Mouse (Mus musculus): Measurements from ENCODE around the gene Chchd10.
A peak's percentile ranks its signal among the peaks of the same experiment; 100 is the strongest.
"Not testable (repeated sequence)": the region's sequence is repeated elsewhere in the genome, so short reads cannot be mapped to it uniquely, and the experiment has no call there.

Chchd10 gene

GRCm38 (mm10) chr10:75932891-75933290 lies at the start of gene Chchd10:
Gene Chchd10, plus strand, starts transcription at chr10:75933130.
- no peak for DNase-seq

- DNase-seq, result peak; percentile 75 to 78
Observed at GRCm38 (mm10) chr10:75883232-75883552, 49.7 kb upstream of the Chchd10 start.

GRCm38 (mm10) chr10:75884742-75885141 lies 48.2 kb upstream of the Chchd10 start:
- DNase-seq, result no peak

DNA sequence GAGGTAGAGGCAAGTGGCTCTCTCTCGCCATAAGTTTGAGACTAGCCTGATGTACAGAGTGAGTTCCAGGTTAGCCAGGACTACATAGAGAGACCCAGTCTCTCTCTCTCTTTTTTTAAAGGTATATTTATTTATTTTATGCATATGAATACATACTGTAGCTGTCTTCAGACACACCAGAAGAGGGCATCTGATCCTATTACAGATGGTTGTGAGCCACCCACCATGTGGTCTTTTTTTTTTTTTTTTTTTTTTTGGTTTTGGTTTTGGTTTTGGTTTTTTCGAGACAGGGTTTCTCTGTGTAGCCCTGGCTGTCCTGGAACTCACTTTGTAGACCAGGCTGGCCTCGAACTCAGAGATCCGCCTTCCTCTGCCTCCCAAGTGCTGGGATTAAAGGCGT lies 45.4 kb upstream of the Chchd10 start:
- not testable (repeated sequence) for DNase-seq

- no peak for DNase-seq
Observed at GRCm38 (mm10) chr10:75889406-75890153, 43.4 kb upstream of the Chchd10 start.

DNA sequence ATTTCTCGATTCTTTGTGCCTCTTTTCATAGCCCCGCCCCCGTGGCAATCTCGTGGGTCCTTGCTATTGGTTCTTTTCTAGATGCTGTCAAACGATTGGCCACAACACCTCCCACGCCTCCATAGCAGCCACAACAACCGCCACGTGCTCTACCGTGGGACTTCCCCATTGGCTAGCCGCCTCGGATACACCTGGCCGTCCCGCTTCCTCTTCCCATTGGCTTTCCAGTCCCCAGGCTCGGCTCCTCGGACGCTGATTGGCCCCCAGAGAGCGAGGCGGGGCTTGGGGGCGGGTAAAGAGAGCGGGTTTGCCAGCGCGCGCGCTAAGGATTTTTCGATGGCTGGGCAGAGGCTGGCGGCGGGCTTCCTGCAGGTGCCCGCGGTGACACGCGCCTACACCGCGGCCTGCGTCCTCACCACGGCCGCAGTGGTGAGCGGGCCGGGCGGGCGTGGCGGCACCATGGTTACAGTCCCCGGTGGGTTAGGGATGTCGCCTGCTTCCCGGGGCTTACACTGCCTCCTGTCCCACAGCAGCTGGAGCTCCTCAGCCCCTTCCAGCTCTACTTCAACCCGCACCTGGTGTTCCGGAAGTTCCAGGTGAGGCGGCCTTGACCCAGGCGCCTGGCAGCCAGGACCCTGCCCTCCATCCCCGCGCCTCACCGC lies 39.7 kb upstream of the Chchd10 start, which contains the start of gene Derl3:
Gene Derl3 (plus strand): TSS at position 325 of the 662 bp plus-strand sequence.
- peak; percentile 94 to 98 for DNase-seq

DNA sequence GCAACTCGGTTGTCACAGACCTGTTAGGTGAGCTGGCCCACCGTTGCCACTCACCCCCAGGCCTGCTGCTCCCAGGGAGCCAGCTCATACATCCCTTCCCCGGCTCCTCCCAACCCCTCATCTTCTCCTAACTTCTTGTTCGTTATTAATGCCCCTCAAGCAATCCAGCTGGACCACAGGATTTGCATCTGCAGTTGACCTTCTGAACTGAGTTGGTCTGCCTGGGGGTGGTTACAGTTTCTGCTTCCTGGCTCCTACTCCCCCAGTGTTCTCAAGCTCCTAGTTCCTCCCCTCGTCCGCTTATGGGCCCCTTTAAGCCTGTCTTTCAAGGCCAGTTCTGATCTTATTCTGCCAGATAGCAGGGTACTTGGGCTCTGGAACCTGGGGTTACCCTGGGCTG lies 38.3 kb upstream of the Chchd10 start:
- DNase-seq, result no peak

- DNase-seq, result no peak
Observed at GRCm38 (mm10) chr10:75895730-75896129, 37.2 kb upstream of the Chchd10 start.

DNA sequence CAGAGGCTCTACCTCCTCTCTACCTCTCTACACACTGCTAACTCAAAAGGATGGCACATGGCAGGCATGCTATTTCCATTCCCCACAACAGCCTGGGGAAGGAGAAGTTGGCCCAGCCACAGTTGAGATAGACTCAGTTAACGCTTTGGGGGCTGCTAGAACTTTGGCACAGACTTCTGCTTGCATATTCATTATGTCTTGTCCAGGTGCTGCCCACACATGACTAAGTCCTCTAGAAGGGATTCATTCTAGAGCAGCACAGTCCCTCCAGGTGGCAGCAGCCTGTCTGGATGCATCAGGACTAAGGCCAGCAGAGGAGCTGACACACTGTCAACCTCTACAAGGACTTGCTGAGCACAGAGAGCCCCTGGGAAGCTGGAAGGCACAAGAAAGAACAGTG lies 36.7 kb upstream of the Chchd10 start:
- DNase-seq, result no peak

- peak; percentile 81 to 87 for DNase-seq
Observed at GRCm38 (mm10) chr10:75897373-75897772, 35.6 kb upstream of the Chchd10 start.

- DNase-seq, result no peak
Observed at GRCm38 (mm10) chr10:75898039-75898564, 34.8 kb upstream of the Chchd10 start.

GRCm38 (mm10) chr10:75898846-75899245 lies 34.1 kb upstream of the Chchd10 start:
- DNase-seq, result no peak

GRCm38 (mm10) chr10:75904391-75904790 lies 28.5 kb upstream of the Chchd10 start:
- no peak for DNase-seq

- DNase-seq, result no peak
Observed at GRCm38 (mm10) chr10:75906882-75907281, 26.0 kb upstream of the Chchd10 start.

- DNase-seq, result no peak
Observed at GRCm38 (mm10) chr10:75910698-75911097, 22.2 kb upstream of the Chchd10 start.

GRCm38 (mm10) chr10:75913013-75913589 lies 19.8 kb upstream of the Chchd10 start:
- no peak for DNase-seq

GRCm38 (mm10) chr10:75915557-75915956 lies 17.4 kb upstream of the Chchd10 start:
- no peak for DNase-seq

DNA sequence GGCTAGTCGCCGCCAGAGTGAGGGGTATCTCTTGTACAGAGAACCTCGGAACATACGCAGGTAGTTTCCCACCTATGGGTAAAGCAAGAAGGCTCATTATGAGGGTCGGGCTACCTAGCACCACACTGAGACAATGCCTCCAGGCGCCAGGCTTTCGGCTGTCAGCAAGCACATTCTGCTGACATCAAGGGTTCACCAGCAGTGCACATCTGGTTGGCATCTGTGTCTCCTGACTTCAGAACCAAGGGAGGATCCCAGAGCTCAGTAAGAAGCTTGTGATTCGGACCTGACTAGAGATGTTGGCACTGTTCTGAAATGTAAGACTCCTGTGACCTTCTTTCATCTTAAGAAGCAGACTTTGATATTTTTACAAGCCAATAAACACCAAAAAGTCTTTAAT lies 16.1 kb upstream of the Chchd10 start:
- DNase-seq, result no peak

DNA sequence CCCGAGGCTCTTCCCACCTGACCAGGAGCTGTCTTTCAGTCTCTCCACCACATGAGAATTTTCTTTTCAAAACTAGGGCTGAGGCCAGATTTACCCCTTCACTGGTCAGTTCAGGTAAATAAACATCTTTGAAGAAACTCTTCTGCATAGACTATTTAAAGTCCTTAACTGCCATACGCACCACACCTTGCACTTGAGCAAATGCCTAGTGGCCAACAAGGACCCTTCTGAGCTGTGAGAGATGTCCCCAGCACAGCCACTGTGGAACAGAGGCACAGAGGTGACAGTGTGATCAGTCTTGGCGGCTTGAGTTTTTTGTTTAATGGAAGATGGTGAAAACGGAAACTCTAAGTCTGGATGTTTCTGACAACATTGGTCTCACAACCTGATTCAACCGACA lies 13.9 kb upstream of the Chchd10 start:
- no peak for DNase-seq

GRCm38 (mm10) chr10:75921026-75921725 lies 11.8 kb upstream of the Chchd10 start, which contains the start of gene Smarcb1:
Gene Smarcb1, minus strand, starts transcription at chr10:75921617.
- peak; percentile 97 to 98 for DNase-seq

DNA sequence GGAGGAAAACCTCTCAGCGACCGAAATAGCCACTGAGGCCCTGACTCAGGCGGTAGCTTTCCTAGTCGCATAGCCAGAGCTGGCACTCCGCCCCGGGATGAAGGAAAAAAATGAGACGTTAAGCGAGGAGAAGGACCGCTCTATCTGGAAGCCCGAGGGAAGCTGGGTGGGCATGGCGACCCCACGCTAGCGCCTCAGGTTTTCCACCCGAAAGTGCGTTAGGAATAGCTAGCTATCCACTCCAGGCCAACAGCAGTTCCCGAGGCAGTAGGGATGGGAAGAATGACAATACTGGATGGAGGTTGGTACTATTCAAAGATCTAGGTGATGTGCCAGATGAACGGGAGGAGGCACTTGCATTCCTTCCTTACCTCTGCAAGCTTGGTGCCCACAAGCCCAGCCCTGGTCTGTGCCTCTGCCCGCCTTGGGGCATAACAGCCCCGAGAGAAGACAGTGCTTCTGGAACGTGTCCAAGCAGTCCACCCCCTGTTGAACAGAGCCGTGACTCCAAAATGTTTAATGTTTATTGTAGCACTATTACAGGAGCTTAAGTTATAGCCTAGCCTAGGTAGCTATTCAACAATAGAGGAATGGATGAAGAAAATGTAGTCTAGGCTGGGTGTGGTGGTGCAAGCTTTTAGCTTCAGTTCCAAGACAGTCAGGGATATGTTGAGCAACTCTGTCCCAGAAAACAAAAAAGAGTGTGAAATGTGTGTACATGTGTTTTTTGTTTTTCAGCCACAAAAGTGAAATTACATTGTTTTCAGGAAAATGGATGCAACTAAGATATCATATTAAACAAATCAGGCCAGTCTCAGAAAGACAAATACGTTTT lies 11.0 kb upstream of the Chchd10 start:
- DNase-seq, result peak; percentile 49 to 56

DNA sequence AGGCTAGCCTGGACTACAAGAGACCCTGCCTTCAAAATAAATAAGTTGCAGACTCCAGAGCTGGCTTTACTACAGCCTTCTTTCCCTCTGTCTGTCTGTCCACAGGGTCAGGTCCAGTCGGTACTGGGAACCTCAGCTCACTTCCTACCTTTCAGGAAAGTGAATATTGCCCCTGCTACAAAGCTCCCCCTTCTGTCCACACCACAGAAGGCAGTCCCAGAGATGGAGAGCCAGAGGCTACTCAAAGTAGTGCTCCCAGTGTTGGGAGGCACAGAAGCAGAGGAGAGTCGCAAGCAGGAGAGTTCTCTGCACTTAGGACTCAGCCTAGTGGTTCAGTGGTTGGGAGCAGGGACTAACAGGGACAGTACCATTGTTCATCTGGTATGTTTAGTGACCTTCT lies 8.6 kb upstream of the Chchd10 start:
- no peak for DNase-seq

Data from cerebellum, adult 18-20 months (tissue).